Mouse (Mus musculus) forebrain, embryonic 11.5 days (tissue): ENCODE measurements around the gene Cacybp. TPM values are rescaled to one million over a fixed set of nuclear protein-coding genes. Genes with fewer than 3 reads are reported as not detected.
A peak's percentile ranks its signal among the peaks of the same experiment; 100 is the strongest.

ENCODE experiments used
- ATAC-seq: fragments of 200-750 bp; cut with Nextera tagmentation; replicated peaks from 2 replicates; pipeline ENCODE4 v1.8.0; 2017; ENCODE audit warnings: moderate TSS enrichment; ENCODE audit not compliant: low FRiP score
- DNase-seq: peaks from one replicate; pipeline ENCODE4 v3.0.0-alpha.2; 2017; ENCODE audit warnings: low spot score
- H3K27ac ChIP-seq: fragments of 300-500 bp; sonication (generic); 2 replicates; pipeline ENCODE4 v1.5.1; 2014; ENCODE audit warnings: low read depth, low read length
- H3K27me3 ChIP-seq: fragments of 300-500 bp; sonication (generic); 2 replicates; pipeline ENCODE4 v1.6.1; 2014; ENCODE audit warnings: mild to moderate bottlenecking, low read length, mixed read lengths; ENCODE audit not compliant: control insufficient read depth, insufficient read depth
- H3K36me3 ChIP-seq: fragments of 300-500 bp; sonication (generic); 2 replicates; pipeline ENCODE4 v1.6.1; 2014; ENCODE audit warnings: mild to moderate bottlenecking, low read length, moderate library complexity, mixed read lengths; ENCODE audit not compliant: control insufficient read depth, insufficient read depth
- H3K4me1 ChIP-seq: fragments of 300-500 bp; sonication (generic); replicated peaks from 2 replicates; pipeline ENCODE4 v1.6.1; 2014; ENCODE audit warnings: low read length, mixed read lengths; ENCODE audit not compliant: control insufficient read depth, insufficient read depth
- H3K4me2 ChIP-seq: fragments of 300-500 bp; sonication (generic); 2 replicates; pipeline ENCODE4 v1.6.1; 2014; ENCODE audit warnings: low read depth, mild to moderate bottlenecking, low read length, moderate library complexity, mixed read lengths; ENCODE audit not compliant: severe bottlenecking
- H3K4me3 ChIP-seq: fragments of 300-500 bp; sonication (generic); 2 replicates; pipeline ENCODE4 v1.5.1; 2014; ENCODE audit warnings: low read depth, low read length
- H3K9ac ChIP-seq: fragments of 300-500 bp; sonication (generic); 2 replicates; pipeline ENCODE4 v1.6.1; 2014; ENCODE audit warnings: low read length
- H3K9me3 ChIP-seq: fragments of 300-500 bp; sonication (generic); 2 replicates; pipeline ENCODE4 v1.6.1; 2016; ENCODE audit warnings: low read length, mixed read lengths; ENCODE audit not compliant: control insufficient read depth
- WGBS: fragments of 180-500 bp; shearing (Covaris S2); extraction: QIAGEN DNeasy Blood & Tissue Kit; methylation state at CpG from one replicate; pipeline ENCODE4 v1.1.7; 2014; 5-methylcytosine and 5-hydroxymethylcytosine counted together
- polyA plus RNA-seq: library from polyadenylated mRNA; unstranded; fragments of >200 nt; fragmentation: Nextera tagmentation; extraction: Ambion mirVana; gene quantifications from 2 replicates; pipeline ENCODE4 v1.2.1, GENCODE M21; 2014

Gene Cacybp
- polyA plus RNA-seq, 1 experiment from 2014 or later, result 341 TPM

DNA sequence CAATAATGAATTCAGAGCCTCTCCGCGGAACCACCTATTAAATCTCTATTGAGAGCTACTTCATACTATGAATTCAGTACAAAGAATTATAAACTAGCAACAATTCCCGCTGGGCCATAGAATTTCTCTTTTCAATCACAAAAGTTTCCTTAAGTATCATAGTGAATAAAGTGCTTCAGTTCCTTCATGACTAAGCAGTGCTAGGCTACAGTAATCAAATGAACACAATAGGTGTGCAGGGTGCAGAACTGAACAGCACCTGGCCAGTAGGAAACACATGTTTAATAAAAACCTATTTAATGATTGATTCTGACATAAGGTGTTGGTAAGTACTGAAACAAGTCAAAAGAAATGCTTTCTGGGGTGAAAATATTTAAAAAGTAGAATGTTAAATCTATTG lies 19.4 kb upstream of the Cacybp start:
- DNase-seq (no peak), ATAC-seq (peak; percentile 33)
- Histone ChIP-seq H3K9me3 (no peaks in the 10 kb centered on the region), H3K27ac (no peak overlapping the region), H3K27me3 (no peaks in the 10 kb centered on the region), H3K9ac (no peak overlapping the region), H3K36me3 (no peaks in the 10 kb centered on the region), H3K4me3 (no peak overlapping the region), H3K4me2 (no peak overlapping the region), H3K4me1 (no peaks in the 10 kb centered on the region)
- WGBS, result 64% methylated on average over 3 of the region's 3 CpGs

DNA sequence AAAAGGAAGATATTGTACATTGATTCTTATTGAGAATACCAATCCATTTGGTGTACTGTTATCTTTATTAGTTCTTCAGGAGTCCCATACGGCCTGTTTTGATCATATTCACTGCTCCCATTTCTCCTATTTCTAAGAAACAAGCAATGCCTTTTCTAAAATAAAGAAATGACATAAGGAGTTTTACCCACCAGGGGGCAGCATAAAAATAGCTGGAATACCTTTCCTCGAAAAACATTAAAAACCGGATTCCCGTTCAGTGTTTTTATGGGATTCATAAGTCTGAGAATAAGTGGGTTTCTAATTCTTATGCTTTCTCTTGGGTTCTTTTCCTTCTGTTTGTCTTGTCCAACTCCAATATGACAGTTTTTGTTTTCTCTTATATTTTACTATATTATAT lies 18.3 kb upstream of the Cacybp start:
- Histone ChIP-seq H3K4me3 (no peak overlapping the region), H3K9me3 (no peaks in the 10 kb centered on the region), H3K9ac (no peak overlapping the region), H3K27ac (no peak overlapping the region), H3K4me1 (no peaks in the 10 kb centered on the region), H3K27me3 (no peaks in the 10 kb centered on the region), H3K36me3 (no peaks in the 10 kb centered on the region), H3K4me2 (no peak overlapping the region)
- DNase-seq, result no peak
- ATAC-seq, result no peak
- WGBS, result 65% methylated on average over 4 of the region's 4 CpGs

GRCm38 (mm10) chr1:160227850-160228249 lies 15.2 kb upstream of the Cacybp start:
- ATAC-seq (no peak), DNase-seq (no peak)
- Histone ChIP-seq H3K4me1 (no peaks in the 10 kb centered on the region), H3K4me2 (no peak overlapping the region), H3K27ac (no peak overlapping the region), H3K36me3 (no peaks in the 10 kb centered on the region), H3K27me3 (no peaks in the 10 kb centered on the region), H3K9me3 (no peaks in the 10 kb centered on the region), H3K4me3 (no peak overlapping the region), H3K9ac (no peak overlapping the region)

DNA sequence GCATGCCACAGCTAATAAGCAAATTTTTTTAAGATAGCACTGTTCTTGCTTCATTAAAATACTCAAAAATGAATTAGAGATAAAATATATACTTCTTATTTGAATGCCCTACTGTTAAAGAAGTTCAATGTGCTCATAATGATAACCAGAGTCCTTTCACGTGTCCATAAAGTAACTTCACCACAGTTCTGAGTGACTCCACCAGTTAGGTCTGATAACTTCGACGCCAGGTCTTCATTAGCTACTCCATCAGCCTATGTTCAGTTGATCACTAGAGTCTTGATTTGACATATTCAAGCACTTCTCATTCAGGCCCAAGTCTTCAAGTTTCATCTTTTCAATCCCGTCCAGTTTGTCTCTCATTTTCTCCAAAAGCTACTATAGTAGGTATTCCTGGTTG lies 14.5 kb upstream of the Cacybp start:
- no peak overlapping the region for H3K4me2 ChIP-seq
- no peaks in the 10 kb centered on the region for H3K36me3 ChIP-seq
- no peaks in the 10 kb centered on the region for H3K4me1 ChIP-seq
- 86% methylated on average over 4 of the region's 4 CpGs for WGBS
- H3K9me3 ChIP-seq, result no peaks in the 10 kb centered on the region
- H3K27ac ChIP-seq, result no peak overlapping the region
- H3K9ac ChIP-seq, result no peak overlapping the region
- no peak for ATAC-seq
- H3K27me3 ChIP-seq, result no peaks in the 10 kb centered on the region
- no peak overlapping the region for H3K4me3 ChIP-seq
- DNase-seq, result no peak

DNA sequence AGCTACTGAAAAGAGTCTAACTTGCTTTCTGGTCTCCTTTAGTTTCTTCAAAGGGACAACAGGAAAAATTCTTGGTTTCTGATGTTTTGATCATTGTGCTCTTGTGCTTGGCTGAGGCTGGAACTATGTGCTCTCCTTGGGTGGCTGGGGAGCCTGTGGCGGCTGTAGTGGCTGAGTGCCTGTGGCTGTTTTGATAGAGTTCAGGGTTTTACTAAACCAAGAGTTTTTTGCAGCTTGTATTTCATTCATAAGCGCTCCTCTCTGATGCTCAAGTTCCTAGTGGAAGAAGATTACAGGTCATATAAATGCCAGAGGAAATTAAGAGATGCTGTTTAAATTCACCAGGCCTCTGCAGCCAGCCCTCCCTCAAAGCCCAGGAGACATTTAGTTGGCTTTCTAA lies 11.4 kb upstream of the Cacybp start:
- Histone ChIP-seq H3K4me1 (no peaks in the 10 kb centered on the region), H3K9ac (no peak overlapping the region), H3K27ac (no peak overlapping the region), H3K4me3 (no peak overlapping the region), H3K36me3 (no peaks in the 10 kb centered on the region), H3K9me3 (no peaks in the 10 kb centered on the region), H3K4me2 (no peak overlapping the region), H3K27me3 (no peaks in the 10 kb centered on the region)
- DNase-seq, result no peak
- 77% methylated on average over 2 of the region's 2 CpGs for WGBS
- ATAC-seq, result no peak

GRCm38 (mm10) chr1:160217898-160218297 lies 5.2 kb upstream of the Cacybp start:
- ATAC-seq, result no peak
- Histone ChIP-seq H3K4me2 (no peak overlapping the region), H3K9me3 (no peaks in the 10 kb centered on the region), H3K27ac (no peak overlapping the region), H3K36me3 (no peaks in the 10 kb centered on the region), H3K4me3 (no peak overlapping the region), H3K9ac (no peak overlapping the region), H3K27me3 (no peaks in the 10 kb centered on the region), H3K4me1 (no peaks in the 10 kb centered on the region)
- DNase-seq, result no peak
- WGBS, result 84% methylated on average over 3 of the region's 3 CpGs

GRCm38 (mm10) chr1:160214171-160214570 lies 1.5 kb upstream of the Cacybp start:
- WGBS, result 83% methylated on average over 7 of the region's 7 CpGs
- H3K9ac ChIP-seq, result peak overlapping the region; percentile 8; the same call in 1 of the 2 replicates
- no peaks in the 10 kb centered on the region for H3K36me3 ChIP-seq
- no peak overlapping the region for H3K27ac ChIP-seq
- no peak for DNase-seq
- no peak overlapping the region; the same call in 1 of the 2 replicates for H3K4me2 ChIP-seq
- no peaks in the 10 kb centered on the region for H3K27me3 ChIP-seq
- ATAC-seq, result no peak
- H3K4me3 ChIP-seq, result no peak overlapping the region
- no peaks in the 10 kb centered on the region for H3K9me3 ChIP-seq
- peaks cover 6% of the 10 kb centered on the region; the same call in 1 of the 2 replicates for H3K4me1 ChIP-seq

GRCm38 (mm10) chr1:160212123-160212691 lies 468 bp downstream of the Cacybp start:
- H3K36me3 ChIP-seq, result no peaks in the 10 kb centered on the region
- peak overlapping the region; percentile 81 for H3K4me3 ChIP-seq
- H3K9ac ChIP-seq, result peak overlapping the region; percentile 91
- WGBS, result 1% methylated on average over 38 of the region's 45 CpGs
- no peaks in the 10 kb centered on the region for H3K27me3 ChIP-seq
- H3K9me3 ChIP-seq, result no peaks in the 10 kb centered on the region
- ATAC-seq, result peak; percentile 79
- DNase-seq, result no peak
- peaks cover 6% of the 10 kb centered on the region; the same call in 1 of the 2 replicates for H3K4me1 ChIP-seq
- H3K27ac ChIP-seq, result peak overlapping the region; percentile 99
- H3K4me2 ChIP-seq, result peak overlapping the region; percentile 51

DNA sequence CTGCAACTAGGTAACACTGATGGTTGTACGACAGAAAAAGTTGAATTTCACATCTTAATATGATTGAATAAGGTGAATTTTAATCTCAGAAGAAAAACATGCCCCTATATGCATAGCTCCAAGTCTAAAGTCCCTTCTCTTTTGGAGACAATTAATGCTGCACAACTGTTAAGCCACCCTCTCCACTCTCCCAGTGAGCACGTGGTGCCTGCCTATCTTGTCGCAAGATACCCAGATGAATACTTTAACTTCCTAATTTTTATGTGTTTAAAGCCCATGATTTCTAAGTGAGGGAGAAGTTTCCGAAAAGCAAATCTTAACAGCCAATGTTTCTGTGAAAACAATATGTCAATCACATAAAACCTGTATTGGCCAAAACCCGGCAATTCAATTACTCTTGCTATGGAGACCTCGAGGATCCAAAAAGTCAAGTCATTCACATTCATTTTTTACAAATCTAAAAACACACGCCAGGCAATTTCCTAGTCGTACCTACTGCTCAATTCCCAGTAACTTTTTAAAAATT lies 1.0 kb downstream of the Cacybp start:
- 3% methylated on average over 8 of the region's 8 CpGs for WGBS
- Histone ChIP-seq H3K9ac (peak overlapping the region; percentile 91), H3K4me3 (peak overlapping the region; percentile 81), H3K9me3 (no peaks in the 10 kb centered on the region), H3K27ac (no peak overlapping the region), H3K27me3 (no peaks in the 10 kb centered on the region), H3K4me2 (peak overlapping the region; percentile 51), H3K4me1 (peaks cover 6% of the 10 kb centered on the region; the same call in 1 of the 2 replicates), H3K36me3 (peaks cover under 1% of the 10 kb centered on the region; the same call in 1 of the 2 replicates)
- no peak for ATAC-seq
- no peak for DNase-seq
